Mouse (Mus musculus): ENCODE data around the gene Rhbg. TPM values are rescaled to one million over a fixed set of nuclear protein-coding genes. Genes with fewer than 3 reads are reported as not detected.
"Not testable (repeated sequence)": the region's sequence is repeated elsewhere in the genome, so short reads cannot be mapped to it uniquely, and the experiment has no call there.

Gene Rhbg
- polyA plus RNA-seq, 1 experiment from 2014 or later: 19.4 TPM

GRCm38 (mm10) chr3:88291970-88292369, 37.5 kb upstream of the Rhbg start:
- H3K36me3 ChIP-seq (ENCODE audit: control insufficient read depth, insufficient read depth, low read length): no peaks in the 10 kb centered on the region; the same call in 1 of the 2 replicates
- H3K9me3 ChIP-seq (ENCODE audit: control insufficient read depth, low read length): no peaks in the 10 kb centered on the region
- H3K4me3 ChIP-seq (ENCODE audit: low read depth, low read length): no peak overlapping the region
- no peak for ATAC-seq (ENCODE audit: low FRiP score, low TSS enrichment)
- WGBS: 42% methylated on average over 4 of the region's 4 CpGs
- no peaks in the 10 kb centered on the region for H3K27me3 ChIP-seq (ENCODE audit: control insufficient read depth, insufficient read depth, low read length)
- no peak overlapping the region for H3K4me2 ChIP-seq (replicated peaks; ENCODE audit: low read depth)
- no peak for TF ChIP-seq EP300 (optimal IDR thresholded peaks at IDR 0.05)
- TF ChIP-seq CTCF (IDR thresholded peaks at IDR 0.05; ENCODE audit: low read depth): peak; percentile 68
- H3K27ac ChIP-seq (replicated peaks): no peak overlapping the region
- DNase-seq (ENCODE audit: low spot score): no peak
- H3K4me1 ChIP-seq (replicated peaks; ENCODE audit: control insufficient read depth, insufficient read depth): no peaks in the 10 kb centered on the region
- no peak overlapping the region for H3K9ac ChIP-seq (ENCODE audit: low read length)

GRCm38 (mm10) chr3:88288133-88288713, 33.7 kb upstream of the Rhbg start:
- not testable (repeated sequence) for H3K36me3 ChIP-seq (ENCODE audit: control insufficient read depth, insufficient read depth, low read length); H3K9ac ChIP-seq (ENCODE audit: low read length); H3K27ac ChIP-seq (replicated peaks); H3K9me3 ChIP-seq (ENCODE audit: control insufficient read depth, low read length); DNase-seq (ENCODE audit: low spot score); H3K27me3 ChIP-seq (ENCODE audit: control insufficient read depth, insufficient read depth, low read length); H3K4me3 ChIP-seq (ENCODE audit: low read depth, low read length); H3K4me1 ChIP-seq (replicated peaks; ENCODE audit: control insufficient read depth, insufficient read depth); H3K4me2 ChIP-seq (replicated peaks; ENCODE audit: low read depth)
- ATAC-seq (ENCODE audit: low FRiP score, low TSS enrichment): peak; percentile 63; the same call in 1 of the 2 replicates
- WGBS: 68% methylated on average over 8 of the region's 10 CpGs

GRCm38 (mm10) chr3:88287110-88287509, 32.6 kb upstream of the Rhbg start, which contains the start of gene Gm38392:
Gene Gm38392 (minus strand): TSS chr3:88287210.
- DNase-seq (ENCODE audit: low spot score) (no peak), ATAC-seq (ENCODE audit: low FRiP score, low TSS enrichment) (no peak)
- Histone ChIP-seq H3K4me2 (replicated peaks; ENCODE audit: low read depth) (no peak within 1 kb of the TSS), H3K4me3 (ENCODE audit: low read depth, low read length) (no peak within 1 kb of the TSS), H3K9me3 (ENCODE audit: control insufficient read depth, low read length) (no peaks in the 10 kb centered on the region), H3K36me3 (ENCODE audit: control insufficient read depth, insufficient read depth, low read length) (no peaks in the 10 kb centered on the region; the same call in 1 of the 2 replicates), H3K4me1 (replicated peaks; ENCODE audit: control insufficient read depth, insufficient read depth) (no peaks in the 10 kb centered on the region), H3K9ac (ENCODE audit: low read length) (no peak within 1 kb of the TSS), H3K27me3 (ENCODE audit: control insufficient read depth, insufficient read depth, low read length) (no peaks in the 10 kb centered on the region), H3K27ac (replicated peaks) (no peak within 1 kb of the TSS)
- 97% methylated on average over 4 of the region's 4 CpGs for WGBS
- TF ChIP-seq EP300 (optimal IDR thresholded peaks at IDR 0.05) (no peak), CTCF (IDR thresholded peaks at IDR 0.05; ENCODE audit: low read depth) (no peak)

GRCm38 (mm10) chr3:88285565-88285895, 31.0 kb upstream of the Rhbg start:
- not testable (repeated sequence) for ATAC-seq (ENCODE audit: low FRiP score, low TSS enrichment); H3K27ac ChIP-seq (replicated peaks); H3K36me3 ChIP-seq (ENCODE audit: control insufficient read depth, insufficient read depth, low read length); DNase-seq (ENCODE audit: low spot score); H3K9ac ChIP-seq (ENCODE audit: low read length); H3K4me1 ChIP-seq (replicated peaks; ENCODE audit: control insufficient read depth, insufficient read depth); H3K9me3 ChIP-seq (ENCODE audit: control insufficient read depth, low read length); H3K4me3 ChIP-seq (ENCODE audit: low read depth, low read length); H3K4me2 ChIP-seq (replicated peaks; ENCODE audit: low read depth); H3K27me3 ChIP-seq (ENCODE audit: control insufficient read depth, insufficient read depth, low read length)
- WGBS: no CpG with 5 or more reads among the region's 2 CpGs

GRCm38 (mm10) chr3:88284815-88285564, 30.5 kb upstream of the Rhbg start:
- not testable (repeated sequence) for DNase-seq (ENCODE audit: low spot score)

GRCm38 (mm10) chr3:88281141-88281916, 26.8 kb upstream of the Rhbg start:
- not testable (repeated sequence) for ATAC-seq (ENCODE audit: low FRiP score, low TSS enrichment)

More at GRCm38 (mm10) chr3:88284815-88285564, 30.5 kb upstream of the Rhbg start:
- H3K27ac ChIP-seq (replicated peaks); H3K4me2 ChIP-seq (replicated peaks; ENCODE audit: low read depth); H3K27me3 ChIP-seq (ENCODE audit: control insufficient read depth, insufficient read depth, low read length); H3K9ac ChIP-seq (ENCODE audit: low read length); ATAC-seq (ENCODE audit: low FRiP score, low TSS enrichment); H3K36me3 ChIP-seq (ENCODE audit: control insufficient read depth, insufficient read depth, low read length); H3K4me3 ChIP-seq (ENCODE audit: low read depth, low read length); H3K4me1 ChIP-seq (replicated peaks; ENCODE audit: control insufficient read depth, insufficient read depth); H3K9me3 ChIP-seq (ENCODE audit: control insufficient read depth, low read length): not testable (repeated sequence)
- WGBS: 94% methylated on average over 14 of the region's 14 CpGs

More at GRCm38 (mm10) chr3:88281141-88281916, 26.8 kb upstream of the Rhbg start:
- H3K4me2 ChIP-seq (replicated peaks; ENCODE audit: low read depth); H3K4me1 ChIP-seq (replicated peaks; ENCODE audit: control insufficient read depth, insufficient read depth); H3K9ac ChIP-seq (ENCODE audit: low read length); H3K27me3 ChIP-seq (ENCODE audit: control insufficient read depth, insufficient read depth, low read length); DNase-seq (ENCODE audit: low spot score); H3K4me3 ChIP-seq (ENCODE audit: low read depth, low read length); H3K36me3 ChIP-seq (ENCODE audit: control insufficient read depth, insufficient read depth, low read length); H3K9me3 ChIP-seq (ENCODE audit: control insufficient read depth, low read length); H3K27ac ChIP-seq (replicated peaks): not testable (repeated sequence)
- 74% methylated on average over 11 of the region's 11 CpGs for WGBS

Data from stomach, postnatal 0 days (tissue).